Mouse (Mus musculus) G1E (cell line): ENCODE data around the gene Ddx49.

Experiments
- CTCF ChIP-seq: IDR thresholded peaks from 2 replicates; pipeline ENCODE4 v1.5.1; 2012; ENCODE audit warnings: low read depth, low read length, inconsistent platforms, mixed read lengths
- GATA1 ChIP-seq: IDR thresholded peaks from 2 replicates; pipeline ENCODE4 v1.6.1; 2012; ENCODE audit warnings: borderline replicate concordance, low read length, inconsistent platforms, mixed read lengths
- GATA2 ChIP-seq: IDR thresholded peaks from 2 replicates; pipeline ENCODE4 v1.6.1; 2012; ENCODE audit warnings: low read depth, low read length, inconsistent platforms, borderline replicate concordance
- POLR2AphosphoS5 ChIP-seq: IDR thresholded peaks from 2 replicates; pipeline ENCODE4 v1.6.1; 2012; ENCODE audit warnings: low read depth, low read length, inconsistent platforms; ENCODE audit not compliant: insufficient replicate concordance
- TAL1 ChIP-seq: conservative IDR thresholded peaks from 2 replicates; pipeline ENCODE4 v1.6.1; 2012; ENCODE audit warnings: low read depth, low read length, inconsistent platforms, mixed read lengths

GRCm38 (mm10) chr8:70279266-70279665, 23.0 kb downstream of the Ddx49 start:
- TF ChIP-seq CTCF = no peak
- TF ChIP-seq GATA1 = no peak
- no peak for TF ChIP-seq TAL1
- no peak for TF ChIP-seq POLR2AphosphoS5
- no peak for TF ChIP-seq GATA2
